Mouse (Mus musculus) heart, embryonic 14.5 days (tissue): ENCODE data around the gene Atp4a. TPM values are rescaled to one million over a fixed set of nuclear protein-coding genes. Genes with fewer than 3 reads are reported as not detected.

Experiments used
- ATAC-seq: fragments of 200-750 bp; cut with Nextera tagmentation; 2 replicates; pipeline ENCODE4 v1.8.0; 2017; ENCODE audit warnings: low read depth, moderate TSS enrichment; ENCODE audit not compliant: insufficient number of reproducible peaks, insufficient read depth, low FRiP score
- H3K27ac ChIP-seq, 2 experiments: fragments of 200-500 bp in 1 of 2; fragments of 300-500 bp in 1 of 2; sonication (generic) in 1 of 2; replicated peaks in 1 of 2; 2 replicates each; pipeline ENCODE4 v1.5.1; 2012 to 2014; ENCODE audit warnings: low read depth in 2 of 2, low read length in 2 of 2, control low read depth in 1 of 2, mild to moderate bottlenecking in 1 of 2, mixed read lengths in 1 of 2; ENCODE audit not compliant: control insufficient read depth in 1 of 2, insufficient read depth in 1 of 2
- H3K27me3 ChIP-seq: fragments of 300-500 bp; sonication (generic); 2 replicates; pipeline ENCODE4 v1.6.1; 2014; ENCODE audit warnings: mild to moderate bottlenecking, low read length, control low read depth; ENCODE audit not compliant: control insufficient read depth, insufficient read depth
- H3K36me3 ChIP-seq: fragments of 300-500 bp; sonication (generic); 2 replicates; pipeline ENCODE4 v1.6.1; 2014; ENCODE audit warnings: mild to moderate bottlenecking, control low read depth, low read length, mixed read lengths; ENCODE audit not compliant: control insufficient read depth, insufficient read depth
- H3K4me1 ChIP-seq, 2 experiments: fragments of 200-500 bp in 1 of 2; fragments of 300-500 bp in 1 of 2; sonication (generic) in 1 of 2; 2 replicates each; pipeline ENCODE4 v1.6.1; 2012 to 2014; ENCODE audit warnings: low read length in 2 of 2, control low read depth in 1 of 2, mixed read lengths in 1 of 2; ENCODE audit not compliant: control insufficient read depth in 2 of 2, insufficient read depth in 2 of 2
- H3K4me2 ChIP-seq: fragments of 300-500 bp; sonication (generic); 2 replicates; pipeline ENCODE4 v1.6.1; 2014; ENCODE audit warnings: mild to moderate bottlenecking, low read length
- H3K4me3 ChIP-seq, 2 experiments: fragments of 200-500 bp in 1 of 2; fragments of 300-500 bp in 1 of 2; sonication (generic) in 1 of 2; 2 replicates each; pipeline ENCODE4 v1.5.1; 2012 to 2014; ENCODE audit warnings: low read length in 2 of 2, mild to moderate bottlenecking in 2 of 2, control low read depth in 1 of 2, low read depth in 1 of 2, moderate library complexity in 1 of 2; ENCODE audit not compliant: control insufficient read depth in 1 of 2, insufficient read depth in 1 of 2
- H3K9ac ChIP-seq: fragments of 300-500 bp; sonication (generic); 2 replicates; pipeline ENCODE4 v1.6.1; 2014; ENCODE audit warnings: mild to moderate bottlenecking, low read length
- H3K9me3 ChIP-seq: fragments of 300-500 bp; sonication (generic); 2 replicates; pipeline ENCODE4 v1.6.1; 2016; ENCODE audit warnings: low read length, control low read depth; ENCODE audit not compliant: control insufficient read depth
- WGBS: fragments of 180-500 bp; shearing (Covaris S2); extraction: QIAGEN DNeasy Blood & Tissue Kit; methylation state at CpG from one replicate; pipeline ENCODE4 v1.1.7; 2014; 5-methylcytosine and 5-hydroxymethylcytosine counted together
- polyA plus RNA-seq: library from polyadenylated mRNA; unstranded; fragments of >200 nt; fragmentation: Nextera tagmentation; extraction: Ambion mirVana; gene quantifications from 2 replicates; pipeline ENCODE4 v1.2.1, GENCODE M21; 2014

Gene Atp4a
- polyA plus RNA-seq, 1 experiment from 2014 or later: 0.42 TPM

- no peaks in the 10 kb centered on the region for H3K27me3 ChIP-seq
- no peak overlapping the region for H3K4me3 ChIP-seq
- H3K27ac ChIP-seq: no peak overlapping the region
- no peak overlapping the region for H3K9ac ChIP-seq
- no peaks in the 10 kb centered on the region for H3K4me1 ChIP-seq
- WGBS: 26% methylated on average over 9 of the region's 9 CpGs
- H3K9me3 ChIP-seq: no peaks in the 10 kb centered on the region
- no peaks in the 10 kb centered on the region for H3K36me3 ChIP-seq
- H3K4me2 ChIP-seq: no peak overlapping the region
- no peak for ATAC-seq
Measured at GRCm38 (mm10) chr7:30769236-30769635, 57.2 kb downstream of the Atp4a start.

Other genes starting within 250 kb of the Atp4a start
- gene Prodh2, start 218.6 kb upstream of the Atp4a start, polyA plus RNA-seq: not detected in 2 replicates
- gene Arhgap33, start 177.1 kb upstream of the Atp4a start, polyA plus RNA-seq: 7.2 and 9.0 TPM in 2 replicates
- 141 and 155 TPM in 2 replicates for gene Hspb6, start 160.0 kb upstream of the Atp4a start, polyA plus RNA-seq
- 11.0 and 11.6 TPM in 2 replicates for gene Proser3, start 159.9 kb upstream of the Atp4a start, polyA plus RNA-seq
- gene Lin37, start 152.4 kb upstream of the Atp4a start, polyA plus RNA-seq: 27.4 and 31.3 TPM in 2 replicates
- gene U2af1l4, start 148.9 kb upstream of the Atp4a start, polyA plus RNA-seq: 110 and 115 TPM in 2 replicates
- 5.0 and 5.3 TPM in 2 replicates for gene Gm49396, start 148.9 kb upstream of the Atp4a start, polyA plus RNA-seq
- gene Psenen, start 148.6 kb upstream of the Atp4a start, polyA plus RNA-seq: 101 and 107 TPM in 2 replicates
- 2.4 and 2.7 TPM in 2 replicates for gene Igflr1, start 146.8 kb upstream of the Atp4a start, polyA plus RNA-seq
- 8.0 and 9.7 TPM in 2 replicates for gene Kmt2b, start 123.5 kb upstream of the Atp4a start, polyA plus RNA-seq
- 0.11 and 0.19 TPM in 2 replicates for gene Zbtb32, start 113.3 kb upstream of the Atp4a start, polyA plus RNA-seq
- gene Upk1a, start 99.4 kb upstream of the Atp4a start, polyA plus RNA-seq: 0.32 TPM in 1 of 2 replicates, not detected in the other
- 2,519 and 2,589 TPM in 2 replicates for gene Cox6b1, start 86.1 kb upstream of the Atp4a start, polyA plus RNA-seq
- gene Etv2, start 76.4 kb upstream of the Atp4a start, polyA plus RNA-seq: 0.19 TPM in 1 of 2 replicates, not detected in the other
- gene Rbm42, start 61.9 kb upstream of the Atp4a start, polyA plus RNA-seq: 72.5 and 75.5 TPM in 2 replicates
- 26.1 and 27.6 TPM in 2 replicates for gene Haus5, start 47.2 kb upstream of the Atp4a start, polyA plus RNA-seq
- not detected in 2 replicates for gene Pmis2, start 40.6 kb upstream of the Atp4a start, polyA plus RNA-seq
- gene 2200002J24Rik, start 13.3 kb upstream of the Atp4a start, polyA plus RNA-seq: 1.3 and 2.8 TPM in 2 replicates
- gene Tmem147, start 17.3 kb downstream of the Atp4a start, polyA plus RNA-seq: 205 and 215 TPM in 2 replicates
- gene Gapdhs, start 31.5 kb downstream of the Atp4a start, polyA plus RNA-seq: 0.43 and 0.44 TPM in 2 replicates
- 0.57 and 0.84 TPM in 2 replicates for gene Sbsn, start 39.3 kb downstream of the Atp4a start, polyA plus RNA-seq
- 0.81 and 1.5 TPM in 2 replicates for gene Dmkn, start 51.5 kb downstream of the Atp4a start, polyA plus RNA-seq
- 1.1 TPM in 1 of 2 replicates, not detected in the other for gene Krtdap, start 75.7 kb downstream of the Atp4a start, polyA plus RNA-seq
- 0.16 TPM in 1 of 2 replicates, not detected in the other for gene Ffar2, start 111.6 kb downstream of the Atp4a start, polyA plus RNA-seq
- not detected in 2 replicates for gene Ffar3, start 144.0 kb downstream of the Atp4a start, polyA plus RNA-seq
- not detected in 2 replicates for gene Ffar1, start 149.4 kb downstream of the Atp4a start, polyA plus RNA-seq
- gene Cd22, start 168.1 kb downstream of the Atp4a start, polyA plus RNA-seq: 0.16 TPM in 1 of 2 replicates, not detected in the other
- gene Mag, start 202.7 kb downstream of the Atp4a start, polyA plus RNA-seq: 0.15 TPM in 1 of 2 replicates, not detected in the other
- not detected in 2 replicates for gene Hamp2, start 212.5 kb downstream of the Atp4a start, polyA plus RNA-seq
- not detected in 2 replicates for gene Hamp, start 231.8 kb downstream of the Atp4a start, polyA plus RNA-seq
- gene Usf2, start 244.6 kb downstream of the Atp4a start, polyA plus RNA-seq: 17.2 and 19.6 TPM in 2 replicates